ENCODE assay signal across 8 mouse cellular contexts in genomic region chr12:51592888-51593228, GRCm38 (mm10). TPM values are rescaled to one million over a fixed set of nuclear protein-coding genes. Genes with fewer than 3 reads are reported as not detected.
DNase-seq lines count a peak whose midpoint lies in the region; ATAC-seq lines count a peak whose summit lies in the region.

No protein-coding gene starts in this region.

- H3K4me2 ChIP-seq in neural tube, embryonic 12.5 days (replicated peaks), result peak overlapping the region; percentile 98

- H3K9me3 ChIP-seq in neural tube, embryonic 12.5 days, result no peaks in the 10 kb centered on the region

- H3K4me3 ChIP-seq in neural tube, embryonic 12.5 days, result peak overlapping the region; percentile 62

- H3K27ac ChIP-seq in neural tube, embryonic 12.5 days, result no peak overlapping the region

- H3K36me3 ChIP-seq in neural tube, embryonic 12.5 days, result no peaks in the 10 kb centered on the region

- WGBS in neural tube, embryonic 12.5 days, result under 1% methylated on average over 21 of the region's 21 CpGs

- H3K4me1 ChIP-seq in neural tube, embryonic 12.5 days, result peaks cover 11% of the 10 kb centered on the region

- DNase-seq in adrenal gland, postnatal 14 days, result peak; percentile 24
- no peak for DNase-seq in adrenal gland, adult 2 months
- peak; percentile 24 for DNase-seq in ovary, adult 18-20 months (ENCODE audit: low spot score)
- no peak for DNase-seq in ovary, postnatal 10 days (ENCODE audit: low spot score)
- DNase-seq in induced T-regulatory cell, adult 2 months (ENCODE audit: low read depth), result peak; percentile 25
- DNase-seq in adipocyte (ENCODE audit: low spot score), result no peak
- DNase-seq in urinary bladder, postnatal 14 days (ENCODE audit: low spot score), result no peak

- ATAC-seq in neural tube, embryonic 12.5 days (ENCODE audit: low FRiP score, low read depth), result peak; percentile 71

- H3K9ac ChIP-seq in neural tube, embryonic 12.5 days, result peak overlapping the region; percentile 54

- H3K27me3 ChIP-seq in neural tube, embryonic 12.5 days (replicated peaks), result peaks cover 40% of the 10 kb centered on the region

RNA-seq across cellular contexts. Expression of gene Coch, which starts 0.3 kb away (rescaled TPM):
- total RNA-seq in adrenal gland, postnatal 14 days (2021), result 0.38 and 1.0 TPM in 2 replicates
- total RNA-seq in adrenal gland, adult 2 months (2021), result under 1 TPM; 0.21 to 0.81 TPM
- polyA plus RNA-seq in adrenal gland, adult 2 months (2012; rRNA removed), result 0.95 and 1.0 TPM in 2 replicates
- 5.5 and 7.5 TPM in 2 replicates for polyA plus RNA-seq in neural tube, embryonic 12.5 days (2016; fragmentation: Nextera tagmentation; extraction: Ambion mirVana)

Comparison
In these comparisons a context has a peak if more than half of its experiments do, and no peak if none do; other contexts are left out.
1. DNase-seq: peak in adrenal gland, postnatal 14 days (single experiment), ovary, adult 18-20 months (single experiment) and induced T-regulatory cell, adult 2 months (single experiment); none in adrenal gland, adult 2 months (single experiment), ovary, postnatal 10 days (single experiment), adipocyte (single experiment) and urinary bladder, postnatal 14 days (single experiment).